Mouse (Mus musculus): ENCODE results near the gene Crym.

The Crym gene

GRCm38 (mm10) chr7:120158121-120158613, 43.7 kb downstream of the Crym start:
- DNase-seq (ENCODE audit: low read depth), result no peak

DNA sequence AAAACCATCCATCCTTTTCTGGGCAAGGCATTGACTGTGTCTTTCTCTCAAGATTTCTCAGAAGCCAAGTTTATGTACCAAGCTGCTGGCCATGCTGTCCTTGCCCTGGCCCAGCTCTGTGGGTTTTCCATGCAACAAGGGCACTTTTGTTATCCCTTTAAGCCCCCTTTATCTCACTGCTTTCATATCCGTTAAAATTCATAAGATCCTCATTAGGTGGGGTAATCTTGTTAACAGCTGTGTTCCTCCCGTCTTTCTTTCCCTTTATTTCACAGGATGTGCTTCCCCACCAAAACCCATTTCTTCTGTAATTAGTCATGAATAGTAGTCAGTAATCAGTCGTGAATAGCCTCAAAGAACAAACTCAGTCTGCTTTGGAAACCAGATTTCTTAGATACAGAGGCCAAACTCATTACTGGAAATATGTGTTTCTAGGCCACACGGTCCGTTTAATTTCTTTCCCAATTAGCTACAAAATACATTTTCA, 44.3 kb downstream of the Crym start:
- no peak for DNase-seq (ENCODE audit: low read depth)

GRCm38 (mm10) chr7:120156841-120157409, 45.0 kb downstream of the Crym start:
- no peak for DNase-seq (ENCODE audit: low read depth)

- DNase-seq (ENCODE audit: low read depth), result no peak
Measured at GRCm38 (mm10) chr7:120150898-120151297, 51.0 kb downstream of the Crym start.

- no peak for DNase-seq (ENCODE audit: low read depth)
Measured at GRCm38 (mm10) chr7:120150257-120150656, 51.7 kb downstream of the Crym start.

GRCm38 (mm10) chr7:120145191-120145590, 56.7 kb downstream of the Crym start, which contains the start of gene Zp2:
Zp2 (minus strand) TSS chr7:120145291.
- DNase-seq (ENCODE audit: low read depth), result no peak

GRCm38 (mm10) chr7:120142743-120143142, 59.2 kb downstream of the Crym start:
- DNase-seq (ENCODE audit: low read depth), result no peak
